Mouse (Mus musculus): ENCODE measurements around the gene Ccer2.
A peak's percentile ranks its signal among the peaks of the same experiment; 100 is the strongest.

The Ccer2 gene

DNA sequence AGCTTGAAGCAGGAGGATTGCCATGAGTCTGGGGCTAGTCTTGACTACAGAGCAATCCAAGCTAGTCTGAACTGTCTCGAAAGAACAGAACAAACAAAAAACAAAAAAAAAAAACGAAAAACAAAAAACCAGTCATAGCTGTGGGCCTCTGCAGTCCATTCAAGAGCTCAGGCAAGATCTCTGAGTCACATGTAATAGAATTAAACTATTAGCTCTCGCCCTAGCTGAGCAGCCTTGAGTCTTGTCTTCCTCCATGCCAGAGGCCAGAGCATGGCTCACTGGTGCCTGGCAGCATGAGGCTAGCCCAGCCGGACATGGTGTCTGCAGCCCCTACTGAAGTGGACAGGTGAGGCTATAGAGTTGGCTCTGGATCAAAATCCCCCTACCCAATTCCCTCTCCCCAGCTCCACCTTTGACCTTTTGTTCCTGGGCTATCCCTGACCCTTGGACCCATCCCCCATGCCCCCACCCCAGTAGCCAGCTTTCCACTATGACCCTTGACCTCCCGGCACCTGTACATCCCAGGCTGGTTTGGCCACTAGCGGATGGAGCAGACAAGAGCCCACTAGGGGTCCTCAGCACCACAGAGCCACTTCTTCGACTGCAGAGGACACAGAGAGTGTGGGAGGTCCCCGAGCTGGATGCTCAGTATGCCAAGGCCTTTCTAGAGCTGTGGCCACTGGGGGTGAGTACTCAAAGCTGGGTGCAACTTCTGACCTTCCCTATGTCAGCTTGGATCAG is 34.3 kb downstream of the Ccer2 start:
- no peak for DNase-seq (ENCODE audit: low spot score in 2 of 2)

DNA sequence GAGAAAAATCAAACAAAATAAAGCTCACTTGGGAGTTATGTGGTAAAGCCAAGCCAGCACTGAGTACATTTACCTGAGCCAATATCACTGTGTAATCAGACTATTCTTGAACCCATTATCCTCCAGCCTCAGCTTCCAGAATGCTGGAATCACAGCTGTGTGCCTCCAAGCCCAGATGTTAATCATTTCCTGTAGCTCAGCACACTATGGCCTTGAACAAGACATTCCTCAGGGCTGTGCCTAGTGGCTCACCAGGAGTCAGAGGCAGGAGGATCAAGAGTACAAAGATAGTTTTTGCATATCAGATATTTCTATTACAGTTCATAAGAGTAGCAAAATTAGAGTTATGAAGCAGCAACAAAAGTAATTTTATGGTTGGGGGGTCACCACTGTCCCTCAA is 35.7 kb downstream of the Ccer2 start:
- no peak for DNase-seq (ENCODE audit: low spot score in 2 of 2)

DNA sequence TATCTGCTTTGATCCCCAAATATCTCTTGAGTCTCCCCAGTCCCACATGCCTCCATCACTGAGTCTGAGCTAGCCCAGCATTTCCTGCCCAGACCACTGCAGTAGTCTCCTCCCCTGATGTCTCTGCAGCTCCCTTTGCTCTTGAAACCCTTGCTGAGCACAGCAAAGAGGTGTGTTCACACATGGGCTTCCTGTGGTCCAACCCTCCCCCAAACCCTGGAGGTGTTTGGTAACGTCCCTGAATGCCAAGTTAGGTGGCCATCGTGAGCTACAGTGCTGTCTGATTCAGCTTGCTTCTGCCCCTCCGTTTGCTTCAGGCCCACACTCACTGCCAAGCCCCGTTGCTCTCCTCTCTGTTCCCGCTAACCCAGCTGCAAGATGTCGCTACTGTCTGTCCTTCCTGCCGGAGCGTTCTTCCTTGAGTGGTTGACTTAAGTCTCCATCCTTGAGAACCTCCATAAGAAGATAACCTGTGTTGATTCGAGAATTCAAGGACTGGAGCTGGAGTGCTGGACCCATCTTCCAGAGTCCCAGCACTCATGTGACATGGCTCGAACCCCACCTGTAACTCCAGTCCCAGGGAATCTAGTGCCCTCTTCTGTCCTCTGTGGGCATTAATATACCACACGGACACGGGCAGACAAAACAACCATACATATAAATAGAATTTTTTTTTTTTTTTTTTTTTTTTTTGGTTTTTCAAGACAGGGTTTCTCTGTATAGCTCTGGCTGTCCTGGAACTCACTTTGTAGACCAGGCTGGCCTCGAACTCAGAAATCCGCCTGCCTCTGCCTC is 36.6 kb downstream of the Ccer2 start:
- no peak for DNase-seq (ENCODE audit: low spot score in 2 of 2)

DNA sequence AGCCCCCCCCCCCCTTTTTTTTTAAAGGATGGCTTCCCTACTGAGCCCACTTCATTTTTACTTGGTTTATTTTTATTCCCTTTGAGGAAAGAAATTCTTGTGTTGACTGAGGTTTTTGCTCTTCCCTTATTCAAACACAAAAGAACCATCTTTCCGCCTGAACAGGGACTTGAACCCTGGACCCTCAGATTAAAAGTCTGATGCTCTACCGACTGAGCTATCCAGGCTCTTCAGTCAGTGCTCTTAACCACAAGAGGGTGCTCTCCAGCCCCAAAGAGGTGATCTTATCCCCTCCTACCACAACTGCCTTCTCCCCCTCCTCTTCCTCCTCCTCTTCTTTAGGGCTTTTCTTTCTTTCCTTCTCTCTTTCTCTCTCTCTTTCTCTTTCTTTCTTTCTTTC is 37.9 kb downstream of the Ccer2 start:
- no peak for DNase-seq (ENCODE audit: low spot score in 2 of 2)

DNA sequence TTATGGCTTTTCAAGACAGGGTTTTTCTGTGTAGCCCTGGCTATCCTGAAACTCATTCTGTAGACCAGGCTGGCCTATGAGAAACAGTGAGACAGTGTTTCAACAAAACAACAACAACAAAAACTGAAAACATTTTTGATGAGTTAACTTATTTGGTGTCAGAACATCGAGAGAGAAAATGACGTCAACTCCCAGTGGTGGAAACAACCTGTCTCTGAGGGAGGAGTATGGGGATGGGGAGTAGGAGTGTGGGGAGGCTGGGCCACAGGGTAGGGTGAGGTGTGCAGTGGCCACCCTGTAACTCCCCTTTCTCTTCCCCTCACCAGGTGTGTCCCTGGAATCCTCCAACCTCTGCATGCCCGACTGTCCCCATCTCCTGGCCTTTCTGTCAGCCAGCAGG is 38.5 kb downstream of the Ccer2 start:
- no peak for DNase-seq (ENCODE audit: low spot score in 2 of 2)

DNA sequence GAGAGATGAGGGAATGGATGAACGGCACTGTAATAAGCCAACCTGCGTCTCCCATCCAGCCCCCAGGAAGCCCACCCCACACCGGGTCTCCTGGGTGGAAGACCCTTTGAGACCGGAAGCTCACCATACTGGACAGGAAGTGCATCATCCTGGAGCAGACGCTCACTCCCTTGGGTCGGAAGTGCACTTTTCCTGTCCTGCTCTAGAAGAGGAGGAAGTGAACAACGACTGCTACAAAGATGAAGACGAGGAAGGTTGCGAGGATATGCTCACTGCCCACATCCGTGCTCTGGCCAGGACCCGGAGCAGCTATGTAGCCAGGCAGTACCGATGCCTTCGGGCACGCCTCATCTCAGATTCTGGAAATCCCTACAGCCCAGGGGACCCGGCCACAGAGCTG is 39.9 kb downstream of the Ccer2 start:
- no peak for DNase-seq (ENCODE audit: low spot score in 2 of 2)

DNA sequence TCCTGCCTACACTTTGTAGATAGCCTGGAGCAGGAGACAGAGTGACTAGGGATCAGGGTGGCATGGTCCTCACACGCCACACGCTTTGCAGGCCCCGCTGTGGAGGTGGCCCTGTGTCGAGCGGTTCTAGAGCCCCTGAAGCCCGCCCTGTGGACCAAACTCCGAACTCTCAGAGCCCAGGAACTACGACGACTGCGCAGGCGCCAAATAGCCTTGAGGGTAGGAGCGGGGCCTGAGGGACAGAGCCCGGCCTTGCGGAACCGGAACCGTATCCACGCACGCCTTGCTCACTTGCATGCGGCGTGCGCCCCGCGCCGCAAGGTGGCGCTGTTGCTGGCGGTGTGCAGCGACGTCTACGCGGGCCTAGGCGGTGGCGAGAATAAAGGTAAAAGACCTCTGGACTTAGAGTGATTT is 40.6 kb downstream of the Ccer2 start:
- DNase-seq (ENCODE audit: low spot score in 2 of 2): peak; percentile 64 to 72

DNA sequence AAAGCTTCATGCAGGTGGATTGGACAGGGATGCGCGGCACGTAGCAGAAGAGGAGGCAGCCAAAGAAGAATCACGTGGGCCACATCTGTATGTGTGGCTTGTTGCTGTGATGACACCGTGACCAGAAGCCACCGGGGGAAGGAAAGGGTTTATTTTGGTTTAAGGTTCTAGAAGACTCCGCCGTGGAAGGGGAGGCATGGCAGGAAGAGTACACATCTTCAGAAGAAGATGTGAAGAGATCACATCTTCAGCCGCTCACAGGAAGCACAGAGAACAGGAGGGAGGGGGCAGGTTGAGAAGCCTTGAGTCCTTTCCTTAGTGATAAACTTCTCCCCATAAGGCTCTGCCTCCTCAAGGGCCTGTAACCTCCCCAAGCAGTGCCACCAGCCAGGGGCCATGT is 44.0 kb downstream of the Ccer2 start:
- no peak for DNase-seq (ENCODE audit: low spot score in 2 of 2)

DNA sequence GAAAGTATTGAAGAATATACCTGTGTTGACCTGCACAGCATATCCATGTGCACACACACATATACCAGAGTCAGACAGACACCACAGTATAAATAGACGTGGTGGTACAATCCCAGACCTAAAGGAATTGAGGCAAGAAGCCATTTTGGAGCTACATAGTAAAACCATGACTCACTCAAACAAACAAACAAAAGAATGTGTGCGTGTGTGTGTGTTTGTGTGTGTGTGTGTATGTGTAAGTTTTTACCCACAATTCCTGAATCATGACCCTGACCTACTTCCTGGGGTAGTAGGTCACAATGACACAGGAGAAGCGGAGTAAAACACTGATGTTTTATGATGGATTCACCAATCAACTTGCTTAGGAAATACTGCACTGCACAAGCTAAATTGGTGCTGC is 45.5 kb downstream of the Ccer2 start:
- no peak for DNase-seq (ENCODE audit: low spot score in 2 of 2)

DNA sequence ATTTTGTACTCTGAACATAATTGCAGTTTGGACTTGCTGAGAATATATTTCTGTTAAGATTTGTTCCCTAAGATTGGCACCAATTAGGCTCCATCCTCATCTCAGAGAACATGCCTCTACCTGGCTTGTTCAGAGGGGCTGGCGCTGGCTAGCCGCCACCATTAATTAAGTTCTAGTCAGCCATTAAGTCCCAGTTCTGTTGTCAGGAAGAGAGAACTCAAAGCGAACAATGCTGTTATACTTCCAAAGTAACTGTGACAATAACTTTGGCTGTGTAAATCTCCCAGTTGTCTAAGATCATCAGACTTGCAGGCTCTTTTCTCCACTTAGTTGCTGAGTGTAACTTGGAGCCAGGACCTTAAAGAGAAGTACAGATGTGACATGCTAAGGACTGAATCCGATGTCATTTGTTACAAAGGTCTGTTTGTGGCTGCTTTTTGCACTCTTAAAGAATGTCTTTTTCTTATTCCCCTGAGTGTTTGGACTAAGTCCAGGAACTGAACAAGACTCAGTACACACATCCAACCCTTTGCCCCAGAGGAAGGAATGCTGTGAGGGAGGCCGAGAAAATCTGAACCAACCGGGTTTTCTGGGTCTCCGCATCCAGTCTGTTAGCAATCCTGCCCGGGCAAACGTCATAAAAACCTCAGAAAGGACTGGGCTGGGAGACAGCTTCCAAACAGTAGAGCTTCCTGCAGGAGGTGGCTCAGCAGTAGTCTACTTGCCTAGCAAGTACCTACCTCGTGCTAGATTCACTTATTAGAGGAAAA is 46.1 kb downstream of the Ccer2 start:
- no peak for DNase-seq (ENCODE audit: low spot score in 2 of 2)

DNA sequence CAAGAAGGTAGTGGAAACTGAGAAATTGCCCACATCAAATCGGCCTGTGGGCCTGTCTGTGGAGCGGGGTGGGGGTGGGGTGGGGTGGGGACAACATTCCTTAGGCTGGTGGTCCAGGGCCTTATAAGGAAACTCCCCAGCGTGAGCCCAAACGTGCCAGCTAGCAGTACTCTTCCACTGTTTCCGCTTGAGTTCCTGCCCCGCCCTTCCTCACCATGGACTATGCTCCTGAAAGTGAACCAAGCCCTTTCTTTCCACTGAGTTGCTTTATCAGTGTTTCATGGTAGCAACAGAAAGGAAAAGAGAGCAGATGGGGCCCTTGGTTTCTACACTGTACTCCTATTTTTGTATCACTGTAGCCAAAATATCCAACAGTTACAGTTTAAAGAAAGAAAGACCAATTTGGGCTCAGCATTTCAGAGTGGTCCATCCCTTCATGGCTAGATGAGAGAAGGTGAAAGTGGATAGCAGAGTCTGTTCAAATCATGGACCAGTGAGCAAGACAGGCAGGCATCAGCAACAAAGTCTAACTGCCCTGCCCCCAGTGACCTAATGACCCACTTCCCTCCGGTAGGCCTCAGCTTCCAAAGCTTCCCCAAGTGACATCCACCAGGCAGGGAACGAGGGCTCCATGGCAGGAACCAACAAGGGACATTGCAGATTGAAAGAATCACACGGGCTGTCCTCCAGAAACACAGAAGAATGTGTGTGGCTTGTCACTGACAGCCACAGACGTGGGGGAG is 47.0 kb downstream of the Ccer2 start:
- no peak for DNase-seq (ENCODE audit: low spot score in 2 of 2)

DNA sequence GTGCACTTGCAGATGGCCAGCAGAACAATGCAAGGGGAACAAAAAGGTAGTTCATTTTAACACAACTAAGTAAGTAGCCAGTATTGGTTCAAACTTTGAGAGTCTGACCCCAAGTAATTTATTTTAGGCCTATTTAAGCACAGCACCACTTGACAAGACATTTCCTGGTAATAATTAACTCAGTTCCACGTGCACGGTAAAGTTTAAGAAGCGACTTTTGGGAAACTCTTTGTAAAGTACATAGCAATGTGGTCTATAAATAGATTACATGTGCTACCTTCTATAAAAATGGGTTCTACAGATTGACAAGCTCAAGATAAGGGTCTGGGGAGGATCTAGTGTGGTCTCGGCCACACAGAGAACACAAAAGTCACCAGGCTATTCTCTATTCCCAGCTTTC is 47.8 kb downstream of the Ccer2 start:
- no peak for DNase-seq (ENCODE audit: low spot score in 2 of 2)

DNA sequence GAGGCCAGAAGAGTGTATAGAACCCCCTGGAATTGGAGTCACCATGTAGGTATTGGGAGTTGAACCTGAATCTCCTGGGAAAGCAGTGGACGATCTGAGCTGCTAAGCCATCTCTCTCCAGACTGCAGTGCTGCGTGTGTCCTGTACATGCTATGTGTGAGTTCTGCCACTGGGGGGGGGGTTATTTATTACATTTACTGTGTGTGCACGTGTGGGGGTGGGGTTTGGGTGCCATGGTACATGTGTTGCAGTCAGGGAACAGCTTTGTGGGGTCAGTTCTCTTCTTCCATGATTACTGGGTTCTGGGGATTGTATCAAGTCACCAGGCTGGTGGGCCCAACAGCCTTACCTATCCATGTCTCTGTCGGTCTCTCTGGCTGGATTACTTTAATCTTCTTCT is 50.9 kb downstream of the Ccer2 start:
- DNase-seq (ENCODE audit: low spot score in 2 of 2): no peak

DNA sequence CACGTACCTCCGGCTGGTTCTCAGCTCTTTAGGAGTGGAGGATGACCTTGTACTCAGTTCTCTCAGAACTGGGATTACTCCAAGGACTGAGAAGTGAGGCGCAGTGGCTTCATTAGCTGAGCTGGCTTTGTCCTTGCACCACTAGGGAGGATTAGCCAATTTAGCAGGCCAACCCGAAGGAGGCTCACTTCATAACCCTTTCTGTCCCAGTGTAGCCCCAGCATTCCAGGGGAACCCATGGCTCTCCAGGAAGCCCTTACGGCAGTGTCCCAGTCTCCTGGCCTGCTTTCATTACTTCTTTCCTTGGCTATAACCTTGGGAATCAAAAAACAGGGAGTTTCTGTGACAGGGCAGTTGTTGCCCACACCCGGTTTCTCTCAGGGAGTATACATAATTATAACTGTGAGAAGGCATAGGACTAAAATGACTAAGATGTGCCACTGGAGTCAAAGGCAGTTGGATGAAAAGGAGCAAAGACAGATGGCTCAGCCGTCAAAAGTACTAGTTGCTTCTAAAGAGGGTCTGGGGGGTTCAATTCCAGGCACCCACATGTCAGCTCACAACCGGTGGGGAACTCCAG is 51.8 kb downstream of the Ccer2 start:
- no peak for DNase-seq (ENCODE audit: low spot score in 2 of 2)

DNA sequence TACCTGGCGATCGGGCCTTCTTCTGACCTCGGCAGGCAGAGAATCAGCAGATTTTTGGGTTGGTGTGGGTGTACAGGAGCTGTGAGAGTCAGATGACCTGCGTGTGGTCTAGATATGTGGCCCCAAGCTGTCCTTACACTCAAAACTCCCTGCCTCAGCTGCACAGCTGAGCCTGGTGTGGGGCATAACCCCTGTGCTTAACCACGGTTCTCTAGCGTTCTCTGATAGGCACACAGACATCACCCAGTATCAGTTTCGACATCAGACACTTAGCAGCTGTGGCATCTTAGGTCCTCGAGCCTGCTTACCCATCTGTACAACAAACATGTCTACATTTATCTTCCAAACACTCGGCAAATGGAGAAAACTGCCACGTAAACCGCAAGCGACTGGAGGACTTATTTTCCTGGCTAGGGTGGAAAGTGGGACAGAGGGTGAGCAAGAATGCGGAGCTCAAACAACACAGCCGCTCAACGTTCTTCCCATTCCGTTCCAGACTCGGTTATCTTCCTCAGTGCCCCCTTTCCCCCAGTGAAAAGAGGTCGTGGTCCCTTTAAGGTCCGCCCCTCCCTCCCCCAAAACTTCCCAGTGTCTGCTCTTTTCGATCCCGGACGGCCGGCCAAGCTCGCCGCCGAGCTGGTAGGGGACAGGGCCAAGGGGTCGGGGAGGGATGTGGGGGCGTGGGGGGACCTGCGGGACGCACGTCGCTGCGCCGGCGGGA is 52.4 kb downstream of the Ccer2 start, which contains the start of gene Hnrnpl:
Gene Hnrnpl, plus strand, starts transcription at position 321 of the 721 bp plus-strand sequence.
- no peak for DNase-seq (ENCODE audit: low spot score in 2 of 2)
